Mouse (Mus musculus): ENCODE measurements around the gene Abcd2.

DNA sequence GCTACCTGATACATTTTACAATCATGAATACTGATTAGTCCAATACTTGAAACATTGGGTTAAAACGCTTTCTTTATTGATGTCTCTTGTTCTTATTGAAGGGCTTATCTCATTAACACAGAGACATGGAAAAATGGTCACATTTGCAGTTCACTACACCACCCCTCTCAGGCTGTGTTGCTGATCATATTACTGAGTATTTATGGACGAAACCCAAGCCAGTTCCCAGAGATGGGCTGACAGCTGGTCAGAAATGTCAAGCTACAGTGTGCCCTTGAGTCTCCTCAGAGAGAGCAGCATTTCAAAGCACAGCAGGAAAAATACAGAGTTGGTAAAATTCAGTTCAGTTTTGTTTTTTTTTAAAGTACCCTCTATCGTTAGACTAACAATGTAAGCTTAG lies 38.3 kb downstream of the Abcd2 start:
- no peak for TF ChIP-seq POLR2A (IDR thresholded peaks at IDR 0.05; ENCODE audit: low read depth, low read length)
- no peak for TF ChIP-seq CTCF (IDR thresholded peaks at IDR 0.05; ENCODE audit: extremely low read depth, insufficient read length, insufficient replicate concordance, low read depth, low read length)
